Mouse (Mus musculus) neural tube, embryonic 11.5 days (tissue): ENCODE data around the gene Fasl. TPM values are rescaled to one million over a fixed set of nuclear protein-coding genes. Genes with fewer than 3 reads are reported as not detected.

ENCODE experiments used
- ATAC-seq: fragments of 200-750 bp; cut with Nextera tagmentation; 2 replicates; pipeline ENCODE4 v1.8.0; 2017; ENCODE audit warnings: moderate number of reproducible peaks, mild to moderate bottlenecking, moderate TSS enrichment, moderate library complexity; ENCODE audit not compliant: insufficient read depth, low FRiP score, low TSS enrichment
- DNase-seq: peaks from one replicate; pipeline ENCODE4 v3.0.0-alpha.2; 2015; ENCODE audit warnings: low spot score
- H3K27ac ChIP-seq: fragments of 300-500 bp; sonication (generic); 2 replicates; pipeline ENCODE4 v1.5.1; 2014; ENCODE audit warnings: low read depth, mild to moderate bottlenecking, low read length
- H3K27me3 ChIP-seq: fragments of 300-500 bp; sonication (generic); 2 replicates; pipeline ENCODE4 v1.6.1; 2014; ENCODE audit warnings: mild to moderate bottlenecking, low read length, mixed read lengths; ENCODE audit not compliant: control insufficient read depth, insufficient read depth
- H3K36me3 ChIP-seq: fragments of 300-500 bp; sonication (generic); 2 replicates; pipeline ENCODE4 v1.6.1; 2014; ENCODE audit warnings: mild to moderate bottlenecking, low read length, moderate library complexity, mixed read lengths; ENCODE audit not compliant: control insufficient read depth, insufficient read depth
- H3K4me1 ChIP-seq: fragments of 300-500 bp; sonication (generic); 2 replicates; pipeline ENCODE4 v1.6.1; 2014; ENCODE audit warnings: low read length, mixed read lengths; ENCODE audit not compliant: control insufficient read depth, insufficient read depth
- H3K4me2 ChIP-seq: fragments of 300-500 bp; sonication (generic); 2 replicates; pipeline ENCODE4 v1.6.1; 2014; ENCODE audit warnings: low read depth, mild to moderate bottlenecking, moderate library complexity
- H3K4me3 ChIP-seq: fragments of 300-500 bp; sonication (generic); 2 replicates; pipeline ENCODE4 v1.5.1; 2014; ENCODE audit warnings: low read depth, low read length
- H3K9ac ChIP-seq: fragments of 300-500 bp; sonication (generic); 2 replicates; pipeline ENCODE4 v1.6.1; 2014; ENCODE audit warnings: mild to moderate bottlenecking, low read length
- H3K9me3 ChIP-seq: fragments of 300-500 bp; sonication (generic); 2 replicates; pipeline ENCODE4 v1.6.1; 2016; ENCODE audit warnings: low read length; ENCODE audit not compliant: control insufficient read depth
- WGBS: fragments of 180-500 bp; shearing (Covaris S2); extraction: QIAGEN DNeasy Blood & Tissue Kit; methylation state at CpG from one replicate; pipeline ENCODE4 v1.1.7; 2014; 5-methylcytosine and 5-hydroxymethylcytosine counted together
- polyA plus RNA-seq: library from polyadenylated mRNA; unstranded; fragments of >200 nt; fragmentation: Nextera tagmentation; extraction: Ambion mirVana; gene quantifications from 2 replicates; pipeline ENCODE4 v1.2.1, GENCODE M21; 2014

Fasl gene
- 0.47 TPM in 1 of 2 replicates, not detected in the other for polyA plus RNA-seq

DNA sequence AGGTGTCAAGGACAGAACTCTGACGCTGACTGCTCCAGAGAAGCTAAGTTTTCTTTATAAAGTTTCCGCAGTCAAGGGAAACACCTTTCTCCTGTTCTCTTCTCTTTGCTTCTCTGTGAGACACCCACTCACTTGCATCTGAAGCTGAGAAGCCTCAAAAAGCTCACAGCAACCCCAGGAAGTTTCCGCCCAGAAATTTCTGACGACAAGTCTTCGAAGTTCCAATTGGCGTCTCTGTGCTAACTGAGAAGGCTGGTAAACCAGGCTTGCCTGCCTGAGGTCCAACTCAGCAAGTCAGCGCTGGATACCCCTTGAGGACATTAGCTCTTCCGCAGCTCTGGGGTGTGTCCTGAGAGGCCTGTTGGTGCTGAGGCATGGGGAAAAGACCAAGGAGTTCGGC is at the start of gene Fasl:
Fasl (minus strand) TSS at position 157 of the 400 bp plus-strand sequence.
- H3K9me3 ChIP-seq: no peaks in the 10 kb centered on the region

DNA sequence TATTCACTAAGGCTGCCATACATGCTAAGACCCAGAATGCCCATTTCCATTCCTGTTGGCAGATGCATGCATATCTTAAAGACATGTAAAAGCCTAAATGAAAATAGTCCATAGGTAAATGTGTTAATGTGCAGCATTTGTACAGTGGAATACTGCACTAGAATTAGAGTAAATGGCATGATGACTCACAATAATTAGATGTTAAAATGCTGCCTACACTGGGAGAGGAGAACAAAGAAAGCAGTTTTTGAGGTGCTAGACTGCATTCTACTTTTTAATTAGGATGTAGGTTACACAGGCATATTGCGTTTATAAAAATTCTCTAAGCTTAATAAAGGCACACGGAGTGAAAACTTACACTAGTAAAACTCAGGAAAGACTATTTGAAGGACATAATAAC is 38.4 kb upstream of the Fasl start:
- Histone ChIP-seq H3K27me3 (no peaks in the 10 kb centered on the region), H3K9ac (no peak overlapping the region), H3K4me2 (no peak overlapping the region), H3K4me3 (no peak overlapping the region), H3K27ac (no peak overlapping the region), H3K36me3 (no peaks in the 10 kb centered on the region; the same call in none of the 2 replicates), H3K4me1 (no peaks in the 10 kb centered on the region), H3K9me3 (no peaks in the 10 kb centered on the region)
- DNase-seq: no peak
- WGBS: 97% methylated on average over 2 of the region's 2 CpGs
- no peak for ATAC-seq

More for the DNA sequence above, at the start of gene Fasl:
- no peak for DNase-seq
- no peak for ATAC-seq
- H3K4me2 ChIP-seq: no peak within 1 kb of the TSS
- H3K4me1 ChIP-seq: no peaks in the 10 kb centered on the region
- no peak within 1 kb of the TSS for H3K9ac ChIP-seq
- H3K36me3 ChIP-seq: no peaks in the 10 kb centered on the region
- 84% methylated on average over 9 of the region's 9 CpGs for WGBS
- no peaks in the 10 kb centered on the region for H3K27me3 ChIP-seq
- no peak within 1 kb of the TSS for H3K4me3 ChIP-seq
- no peak within 1 kb of the TSS for H3K27ac ChIP-seq

DNA sequence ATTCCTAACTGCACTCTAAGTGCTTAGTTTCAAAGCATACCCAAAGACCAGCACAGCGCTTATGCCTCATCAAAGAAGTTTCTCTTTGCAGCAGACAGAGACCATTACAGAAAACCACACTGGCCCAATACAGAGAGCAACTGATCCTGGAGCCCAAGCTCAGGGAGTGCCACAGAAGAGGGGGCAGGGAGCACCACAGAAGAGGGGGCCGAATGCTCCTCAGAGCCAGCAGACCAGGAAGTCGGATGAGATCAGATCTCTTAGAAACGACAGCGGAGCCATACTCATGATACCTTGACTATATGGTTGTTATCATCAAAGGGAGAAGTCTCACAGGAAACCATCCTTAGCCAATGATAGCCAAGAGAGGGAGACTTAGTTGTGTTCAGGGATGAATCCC is 21.1 kb upstream of the Fasl start:
- no peak overlapping the region for H3K4me2 ChIP-seq
- DNase-seq (no peak), ATAC-seq (no peak)
- WGBS: 87% methylated on average over 5 of the region's 5 CpGs
- H3K27ac ChIP-seq: no peak overlapping the region
- no peak overlapping the region for H3K4me3 ChIP-seq
- no peak overlapping the region for H3K9ac ChIP-seq
- H3K9me3 ChIP-seq: no peaks in the 10 kb centered on the region
- no peaks in the 10 kb centered on the region for H3K27me3 ChIP-seq
- no peaks in the 10 kb centered on the region for H3K4me1 ChIP-seq
- no peaks in the 10 kb centered on the region for H3K36me3 ChIP-seq

DNA sequence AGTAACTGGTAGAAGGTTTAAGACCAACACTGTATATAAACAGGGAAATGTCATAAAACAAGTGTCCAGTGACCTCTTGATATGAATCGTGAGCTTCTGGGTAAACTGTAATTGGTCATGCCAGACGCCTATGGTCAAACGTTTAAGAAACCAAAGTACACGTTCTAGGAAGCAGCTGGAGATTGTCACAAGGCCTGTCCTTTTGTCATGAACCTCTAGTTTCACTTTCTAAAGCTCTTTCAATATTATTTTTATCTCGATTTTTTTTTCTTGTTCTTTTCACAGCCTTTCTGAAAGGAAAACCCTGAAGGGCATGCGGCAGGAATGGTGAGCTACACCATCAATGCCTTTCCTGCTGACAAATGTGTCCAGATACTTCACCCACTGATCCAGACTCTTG is 20.7 kb upstream of the Fasl start:
- ATAC-seq: no peak

DNA sequence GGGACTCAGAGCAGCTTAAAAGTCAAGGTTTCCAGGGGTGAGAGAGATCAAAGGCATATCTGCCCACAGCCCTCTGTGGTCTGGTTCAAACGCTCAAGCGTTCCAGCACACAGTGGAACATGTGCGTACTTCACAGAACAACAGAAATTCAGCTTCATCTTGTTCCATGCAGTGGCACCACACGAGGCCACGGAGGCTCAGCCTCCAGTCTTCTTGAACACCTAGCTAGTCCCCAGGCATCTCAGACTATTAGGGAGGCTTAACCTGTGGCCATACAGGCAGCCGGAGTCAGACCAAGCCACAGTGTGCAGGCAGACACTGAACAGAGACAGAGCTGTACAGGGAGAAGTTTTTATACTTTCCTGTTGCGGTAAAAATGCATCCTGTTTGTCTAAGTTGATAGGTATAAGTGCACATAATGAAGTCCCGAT is 16.3 kb upstream of the Fasl start:
- no peak overlapping the region for H3K4me2 ChIP-seq
- 91% methylated on average over 8 of the region's 8 CpGs for WGBS
- H3K9ac ChIP-seq: no peak overlapping the region
- H3K27me3 ChIP-seq: no peaks in the 10 kb centered on the region
- H3K9me3 ChIP-seq: no peaks in the 10 kb centered on the region
- no peaks in the 10 kb centered on the region for H3K4me1 ChIP-seq
- H3K4me3 ChIP-seq: no peak overlapping the region
- no peaks in the 10 kb centered on the region for H3K36me3 ChIP-seq
- ATAC-seq (no peak), DNase-seq (no peak)
- H3K27ac ChIP-seq: no peak overlapping the region

More for the DNA sequence above, 20.7 kb upstream of the Fasl start:
- Histone ChIP-seq H3K4me1 (no peaks in the 10 kb centered on the region), H3K9ac (no peak overlapping the region), H3K4me3 (no peak overlapping the region), H3K27ac (no peak overlapping the region), H3K36me3 (no peaks in the 10 kb centered on the region), H3K27me3 (no peaks in the 10 kb centered on the region), H3K9me3 (no peaks in the 10 kb centered on the region), H3K4me2 (no peak overlapping the region)
- 86% methylated on average over 6 of the region's 6 CpGs for WGBS
- no peak for DNase-seq

DNA sequence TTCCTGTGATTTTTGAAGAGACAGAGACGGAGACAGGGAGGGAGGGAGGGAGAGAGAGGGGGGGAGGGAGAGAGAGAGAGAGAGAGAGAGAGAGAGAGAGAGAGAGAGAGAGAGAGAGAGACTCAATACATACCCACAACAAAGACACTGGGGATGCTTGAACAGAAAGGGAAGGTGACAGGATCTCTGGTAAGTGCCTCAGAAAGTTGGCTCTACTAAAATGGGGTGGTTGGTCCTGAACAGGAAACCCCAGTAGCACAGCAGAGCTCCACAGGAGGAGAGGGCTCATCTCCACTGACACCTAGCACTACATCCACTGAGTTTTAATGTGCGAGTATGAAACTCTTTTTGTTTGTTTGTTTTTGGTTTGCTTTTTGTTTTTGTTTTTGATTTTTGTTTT is 13.0 kb upstream of the Fasl start:
- Histone ChIP-seq H3K27ac (no peak overlapping the region), H3K4me2 (no peak overlapping the region), H3K4me1 (no peaks in the 10 kb centered on the region), H3K4me3 (no peak overlapping the region), H3K27me3 (no peaks in the 10 kb centered on the region), H3K9me3 (no peaks in the 10 kb centered on the region), H3K9ac (no peak overlapping the region), H3K36me3 (no peaks in the 10 kb centered on the region)
- DNase-seq (no peak), ATAC-seq (no peak)
- WGBS: 90% methylated on average over 2 of the region's 2 CpGs

DNA sequence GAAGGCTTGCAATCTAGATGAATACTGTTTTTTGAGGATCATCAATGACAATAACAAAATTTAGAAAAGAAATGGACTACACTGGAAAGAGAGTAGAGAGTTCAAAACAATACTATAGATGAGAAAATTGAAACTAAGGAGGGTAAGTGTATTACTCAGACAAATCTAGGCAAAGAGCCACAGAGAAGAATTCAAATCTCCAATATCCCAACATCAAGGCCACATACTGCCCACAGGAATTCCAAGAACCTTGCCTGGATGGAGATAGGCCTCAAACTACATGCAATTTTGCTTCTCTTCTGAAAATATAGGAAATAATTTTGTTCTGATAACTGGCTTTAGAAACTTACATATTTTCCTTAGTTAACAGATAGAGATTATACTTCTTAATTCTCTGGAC is 12.0 kb upstream of the Fasl start:
- Histone ChIP-seq H3K27ac (no peak overlapping the region), H3K4me3 (no peak overlapping the region), H3K9me3 (no peaks in the 10 kb centered on the region), H3K4me2 (no peak overlapping the region), H3K4me1 (no peaks in the 10 kb centered on the region), H3K27me3 (no peaks in the 10 kb centered on the region), H3K9ac (no peak overlapping the region), H3K36me3 (no peaks in the 10 kb centered on the region)
- DNase-seq (no peak), ATAC-seq (no peak)

DNA sequence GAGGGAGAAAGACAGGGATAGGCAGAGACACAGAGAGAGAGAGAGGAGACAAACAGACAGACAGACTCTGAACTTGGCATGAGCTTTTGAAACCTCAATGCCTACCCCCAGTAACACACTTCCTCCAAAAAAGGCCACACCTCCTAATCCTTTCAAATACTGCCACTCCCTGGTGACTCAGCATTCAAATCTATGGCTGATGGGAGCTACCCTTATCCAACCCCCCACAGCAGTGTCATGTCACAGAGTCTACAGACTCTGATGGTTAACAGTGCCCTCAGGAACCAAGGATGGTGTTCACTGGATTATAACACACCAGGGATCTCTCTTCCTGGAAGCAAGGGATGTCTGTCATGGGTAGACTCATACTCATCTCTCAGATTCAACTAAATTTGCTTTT is 11.5 kb upstream of the Fasl start:
- Histone ChIP-seq H3K4me3 (no peak overlapping the region), H3K9ac (no peak overlapping the region), H3K27ac (no peak overlapping the region), H3K4me2 (no peak overlapping the region), H3K4me1 (no peaks in the 10 kb centered on the region), H3K27me3 (no peaks in the 10 kb centered on the region), H3K36me3 (no peaks in the 10 kb centered on the region), H3K9me3 (no peaks in the 10 kb centered on the region)
- DNase-seq (no peak), ATAC-seq (no peak)

DNA sequence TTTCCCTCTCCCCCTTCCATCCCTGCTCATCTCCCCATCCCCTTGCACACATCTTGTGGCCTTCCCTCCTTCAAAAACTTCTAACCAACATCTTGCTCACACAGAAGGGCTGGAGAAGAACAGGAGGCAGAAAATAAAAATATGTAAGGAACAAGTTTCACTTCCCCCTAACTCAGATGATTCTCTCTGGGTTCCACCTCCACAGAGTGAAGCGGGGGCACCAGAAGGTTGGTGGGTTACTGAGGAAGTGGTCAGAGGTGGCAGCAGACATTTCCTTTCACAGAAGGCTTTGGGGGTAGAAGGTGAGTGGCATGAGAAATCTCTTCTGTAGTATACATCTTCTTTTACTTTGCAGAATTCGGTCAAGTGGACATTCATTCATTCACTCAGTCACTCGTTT is 10.6 kb upstream of the Fasl start:
- Histone ChIP-seq H3K9me3 (no peaks in the 10 kb centered on the region), H3K4me3 (no peak overlapping the region), H3K4me1 (no peaks in the 10 kb centered on the region), H3K27me3 (no peaks in the 10 kb centered on the region), H3K27ac (no peak overlapping the region), H3K36me3 (no peaks in the 10 kb centered on the region), H3K4me2 (no peak overlapping the region), H3K9ac (no peak overlapping the region)
- ATAC-seq (no peak), DNase-seq (no peak)
- WGBS: 88% methylated on average over 3 of the region's 3 CpGs
